Mouse (Mus musculus) heart, embryonic 15.5 days (tissue): ENCODE results near the gene Ehd4. TPM values are rescaled to one million over a fixed set of nuclear protein-coding genes. Genes with fewer than 3 reads are reported as not detected.

Source experiments
- ATAC-seq: fragments of 200-750 bp; cut with Nextera tagmentation; replicated peaks from 2 replicates; pipeline ENCODE4 v1.8.0; 2017; ENCODE audit warnings: low read depth, moderate TSS enrichment; ENCODE audit not compliant: insufficient number of reproducible peaks, insufficient read depth, low FRiP score
- H3K27ac ChIP-seq: fragments of 300-500 bp; sonication (generic); 2 replicates; pipeline ENCODE4 v1.5.1; 2015; ENCODE audit warnings: mild to moderate bottlenecking, inconsistent platforms
- H3K27me3 ChIP-seq: fragments of 300-500 bp; sonication (generic); 2 replicates; pipeline ENCODE4 v1.6.1; 2015; ENCODE audit warnings: inconsistent platforms
- H3K36me3 ChIP-seq: fragments of 300-500 bp; sonication (generic); 2 replicates; pipeline ENCODE4 v1.6.1; 2015; ENCODE audit warnings: mild to moderate bottlenecking, inconsistent platforms
- H3K4me1 ChIP-seq: fragments of 300-500 bp; sonication (generic); replicated peaks from 2 replicates; pipeline ENCODE4 v1.6.1; 2015; ENCODE audit warnings: inconsistent platforms
- H3K4me2 ChIP-seq: fragments of 300-500 bp; sonication (generic); 2 replicates; pipeline ENCODE4 v1.6.1; 2015; ENCODE audit warnings: inconsistent platforms, mild to moderate bottlenecking, moderate library complexity
- H3K4me3 ChIP-seq: fragments of 300-500 bp; sonication (generic); 2 replicates; pipeline ENCODE4 v1.5.1; 2015; ENCODE audit warnings: mild to moderate bottlenecking, inconsistent platforms
- H3K9ac ChIP-seq: fragments of 300-500 bp; sonication (generic); 2 replicates; pipeline ENCODE4 v1.6.1; 2015; ENCODE audit warnings: mild to moderate bottlenecking, inconsistent platforms
- H3K9me3 ChIP-seq: fragments of 300-500 bp; sonication (generic); replicated peaks from 2 replicates; pipeline ENCODE4 v1.6.1; 2016; ENCODE audit warnings: inconsistent platforms
- WGBS: fragments of 180-500 bp; shearing (Covaris S2); methylation state at CpG from one replicate; pipeline ENCODE4 v1.1.7; 2015; ENCODE audit warnings: mixed read lengths; 5-methylcytosine and 5-hydroxymethylcytosine counted together
- polyA plus RNA-seq: library from polyadenylated mRNA; unstranded; fragments of >200 nt; fragmentation: Nextera tagmentation; extraction: Ambion mirVana; gene quantifications from 2 replicates; pipeline ENCODE4 v1.2.1, GENCODE M21; 2015

Gene Ehd4
- polyA plus RNA-seq, 1 experiment from 2014 or later = 188 TPM

DNA sequence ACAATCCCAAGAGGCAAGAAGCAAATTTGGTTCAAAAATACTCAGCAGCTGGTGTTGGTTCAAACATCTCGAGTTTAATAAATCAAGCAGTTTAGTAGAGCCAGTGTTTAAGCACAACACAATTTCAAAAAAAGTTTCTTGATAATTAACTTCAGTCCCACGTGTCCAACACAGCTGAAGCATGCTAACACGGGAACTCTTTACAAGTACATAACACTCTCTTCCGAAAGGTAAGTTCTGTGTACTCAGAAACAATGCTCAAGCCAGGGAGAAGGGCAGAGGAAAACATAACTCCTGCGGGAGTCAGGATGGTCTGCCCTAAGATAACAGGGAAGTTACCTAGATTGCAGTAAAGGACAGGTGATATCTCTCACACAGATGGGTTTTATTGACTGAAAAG, 12.1 kb downstream of the Ehd4 start:
- H3K4me3 ChIP-seq = no peak overlapping the region
- 80% methylated on average over 5 of the region's 5 CpGs for WGBS
- H3K9me3 ChIP-seq = no peaks in the 10 kb centered on the region
- H3K27ac ChIP-seq = no peak overlapping the region
- H3K36me3 ChIP-seq = no peaks in the 10 kb centered on the region
- H3K4me1 ChIP-seq = peaks cover 34% of the 10 kb centered on the region
- no peak for ATAC-seq
- H3K9ac ChIP-seq = no peak overlapping the region
- no peak overlapping the region for H3K4me2 ChIP-seq
- H3K27me3 ChIP-seq = no peaks in the 10 kb centered on the region

DNA sequence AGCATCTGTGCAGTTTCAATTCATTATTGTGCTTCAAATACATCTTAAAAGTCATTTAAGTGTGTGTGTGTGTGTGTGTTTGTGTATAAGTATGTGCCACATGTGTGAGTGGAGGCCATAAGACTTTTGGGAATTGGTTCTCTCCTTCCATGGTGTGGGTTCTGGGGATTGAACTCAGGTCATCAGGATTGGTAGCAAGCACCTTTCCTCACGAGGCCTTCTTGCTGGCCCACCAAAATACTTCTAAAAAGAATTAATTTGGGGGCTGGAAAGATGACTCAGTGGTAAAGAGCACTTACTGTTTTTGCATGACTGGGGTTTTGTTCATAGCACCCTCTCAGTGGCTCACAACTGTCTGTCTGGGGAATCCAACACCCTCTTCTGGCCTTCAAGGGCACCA, 12.7 kb downstream of the Ehd4 start:
- 96% methylated on average over 1 of the region's 1 CpGs for whole genome bisulfite sequencing
- Histone ChIP-seq H3K9me3 (no peaks in the 10 kb centered on the region), H3K4me2 (no peak overlapping the region), H3K4me1 (peaks cover 39% of the 10 kb centered on the region), H3K9ac (no peak overlapping the region), H3K36me3 (0 out of 2 replicates have a peak, but pooled peaks cover 2% of the 10 kb centered on the region), H3K27ac (no peak overlapping the region), H3K4me3 (no peak overlapping the region), H3K27me3 (no peaks in the 10 kb centered on the region)
- no peak for ATAC-seq

DNA sequence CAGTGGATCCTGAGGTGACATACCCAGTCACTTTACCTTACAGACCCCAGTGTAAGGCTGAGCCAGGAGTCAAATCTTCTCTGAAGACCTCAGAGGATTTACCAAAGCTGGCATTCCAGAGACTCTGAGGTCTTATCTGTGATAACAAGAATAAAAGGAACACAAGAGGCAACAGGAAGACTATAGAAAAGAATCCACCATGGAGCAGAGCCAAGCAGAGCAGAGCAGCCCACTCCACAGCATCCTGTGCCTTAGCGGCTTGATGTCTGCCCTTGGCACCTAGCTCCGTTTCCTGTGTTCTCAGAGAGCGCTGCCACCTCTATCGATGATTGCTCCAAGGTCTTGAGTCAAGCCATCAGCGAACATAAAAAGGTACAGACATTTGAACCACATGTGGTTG, 14.1 kb downstream of the Ehd4 start:
- Histone ChIP-seq H3K4me3 (no peak overlapping the region), H3K27me3 (no peaks in the 10 kb centered on the region), H3K9me3 (no peaks in the 10 kb centered on the region), H3K36me3 (peaks cover 9% of the 10 kb centered on the region; the same call in 1 of the 2 replicates), H3K27ac (peak overlapping the region; percentile 78), H3K9ac (no peak overlapping the region; the same call in 1 of the 2 replicates), H3K4me2 (no peak overlapping the region), H3K4me1 (peaks cover 45% of the 10 kb centered on the region)
- WGBS = 32% methylated on average over 5 of the region's 5 CpGs
- peak; percentile 58; the same call in 1 of the 2 replicates for ATAC-seq

DNA sequence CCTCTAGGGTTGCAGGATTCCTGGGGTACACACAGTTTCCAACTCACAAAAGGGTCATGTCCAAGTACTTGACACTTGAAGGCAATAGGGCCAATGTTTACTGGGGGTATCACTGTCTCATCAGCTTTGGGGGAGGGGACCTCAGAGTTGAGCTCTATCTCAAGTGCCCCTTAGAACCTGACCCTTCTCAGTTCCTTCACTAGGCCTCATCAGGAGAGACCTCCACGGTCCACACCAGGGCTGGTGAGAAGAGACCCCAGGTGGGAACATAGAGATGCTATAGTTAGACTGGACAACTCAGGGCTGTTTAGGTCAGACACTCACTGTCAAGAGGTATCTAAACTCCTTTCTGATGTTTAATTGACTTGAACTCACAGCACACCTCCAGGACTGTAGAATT, 15.3 kb downstream of the Ehd4 start:
- 52% methylated on average over 1 of the region's 1 CpGs for WGBS
- Histone ChIP-seq H3K4me2 (no peak overlapping the region), H3K9ac (no peak overlapping the region), H3K4me1 (peaks cover 54% of the 10 kb centered on the region), H3K27ac (peak overlapping the region; percentile 2; the same call in 1 of the 2 replicates), H3K36me3 (peaks cover 9% of the 10 kb centered on the region; the same call in 1 of the 2 replicates), H3K9me3 (no peaks in the 10 kb centered on the region), H3K27me3 (no peaks in the 10 kb centered on the region), H3K4me3 (no peak overlapping the region)
- ATAC-seq = no peak

DNA sequence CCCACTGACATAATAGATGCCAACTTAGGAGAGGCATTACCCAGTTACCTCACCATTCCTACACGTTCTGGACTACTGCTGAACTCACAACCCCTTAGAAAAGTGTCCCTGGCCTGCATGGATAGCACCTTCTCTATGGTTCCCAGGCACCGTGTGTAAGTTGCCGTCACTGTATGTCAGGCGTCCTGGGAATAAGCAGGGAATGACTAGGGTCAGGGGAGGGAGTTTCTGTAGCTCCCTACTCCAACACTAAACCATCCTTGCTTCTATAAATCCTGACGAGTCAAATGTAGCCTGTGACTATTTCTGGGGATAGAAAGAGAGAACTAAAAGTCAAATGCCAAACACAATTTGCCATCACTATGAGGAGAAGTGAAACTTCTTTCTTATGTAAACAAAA, 17.1 kb downstream of the Ehd4 start:
- Histone ChIP-seq H3K4me3 (no peak overlapping the region), H3K27me3 (no peaks in the 10 kb centered on the region), H3K9me3 (no peaks in the 10 kb centered on the region), H3K9ac (no peak overlapping the region), H3K36me3 (peaks cover 9% of the 10 kb centered on the region; the same call in 1 of the 2 replicates), H3K4me2 (no peak overlapping the region), H3K27ac (no peak overlapping the region), H3K4me1 (peaks cover 70% of the 10 kb centered on the region)
- 55% methylated on average over 5 of the region's 5 CpGs for WGBS
- ATAC-seq = no peak

DNA sequence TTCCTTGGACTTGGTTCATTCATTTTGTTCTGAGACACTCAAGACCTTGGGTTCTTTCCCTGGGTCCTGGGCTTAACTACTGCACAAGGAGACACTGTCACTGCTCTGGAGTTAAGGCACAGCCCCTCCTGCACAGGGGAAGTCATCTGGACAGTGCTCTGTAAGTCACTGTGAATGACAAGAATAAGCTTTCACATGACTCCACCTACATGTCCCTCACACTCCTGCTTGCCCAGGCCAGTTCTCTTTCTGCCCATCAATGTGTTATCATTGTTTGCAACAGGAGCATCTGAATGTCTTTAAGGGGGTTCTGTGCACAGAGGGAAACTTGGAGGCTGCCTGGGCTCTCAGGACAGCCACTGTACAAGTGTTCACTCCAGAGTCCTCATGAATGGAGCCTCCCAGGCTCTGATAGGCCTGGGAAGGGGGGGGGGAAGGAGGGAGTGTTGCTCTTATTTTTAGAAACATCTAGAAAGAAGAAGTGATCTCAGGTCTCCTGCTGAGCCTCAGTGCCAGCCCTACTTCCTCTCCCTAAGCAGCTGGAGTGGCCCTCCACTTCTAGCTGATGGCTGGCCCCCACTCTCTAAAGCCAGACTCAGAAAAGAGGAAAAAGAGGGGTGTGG, 19.8 kb downstream of the Ehd4 start:
- Histone ChIP-seq H3K4me1 (peaks cover 73% of the 10 kb centered on the region), H3K9me3 (no peaks in the 10 kb centered on the region), H3K36me3 (peaks cover 9% of the 10 kb centered on the region; the same call in 1 of the 2 replicates), H3K4me3 (no peak overlapping the region), H3K27me3 (no peaks in the 10 kb centered on the region), H3K27ac (peak overlapping the region; percentile 82), H3K9ac (peak overlapping the region; percentile 11), H3K4me2 (no peak overlapping the region)
- ATAC-seq = peak; percentile 65

DNA sequence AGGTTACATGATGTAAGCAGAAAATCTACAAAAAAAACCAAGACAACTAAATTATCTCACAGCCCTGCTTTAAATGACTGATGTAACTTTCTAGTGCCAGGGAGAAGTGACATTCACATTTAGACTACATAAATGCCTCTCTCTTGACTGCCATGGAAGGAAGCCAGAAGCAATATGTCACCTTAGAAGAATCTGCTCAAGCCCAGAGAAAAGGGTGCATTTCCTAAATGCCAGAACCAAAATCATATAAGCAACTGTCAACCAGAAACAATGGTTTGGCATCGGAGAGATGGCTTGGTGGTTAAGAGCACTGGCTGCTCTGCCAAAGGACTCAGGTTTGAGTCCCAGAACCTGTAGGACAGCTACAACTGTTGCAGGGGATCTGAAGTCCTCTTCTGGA, 22.5 kb downstream of the Ehd4 start:
- Histone ChIP-seq H3K9ac (no peak overlapping the region), H3K27ac (peak overlapping the region; percentile 92), H3K9me3 (no peaks in the 10 kb centered on the region), H3K4me2 (no peak overlapping the region), H3K27me3 (no peaks in the 10 kb centered on the region), H3K36me3 (peaks cover 9% of the 10 kb centered on the region; the same call in 1 of the 2 replicates), H3K4me1 (peaks cover 86% of the 10 kb centered on the region), H3K4me3 (no peak overlapping the region)
- no peak for ATAC-seq
- WGBS = 42% methylated on average over 1 of the region's 1 CpGs

DNA sequence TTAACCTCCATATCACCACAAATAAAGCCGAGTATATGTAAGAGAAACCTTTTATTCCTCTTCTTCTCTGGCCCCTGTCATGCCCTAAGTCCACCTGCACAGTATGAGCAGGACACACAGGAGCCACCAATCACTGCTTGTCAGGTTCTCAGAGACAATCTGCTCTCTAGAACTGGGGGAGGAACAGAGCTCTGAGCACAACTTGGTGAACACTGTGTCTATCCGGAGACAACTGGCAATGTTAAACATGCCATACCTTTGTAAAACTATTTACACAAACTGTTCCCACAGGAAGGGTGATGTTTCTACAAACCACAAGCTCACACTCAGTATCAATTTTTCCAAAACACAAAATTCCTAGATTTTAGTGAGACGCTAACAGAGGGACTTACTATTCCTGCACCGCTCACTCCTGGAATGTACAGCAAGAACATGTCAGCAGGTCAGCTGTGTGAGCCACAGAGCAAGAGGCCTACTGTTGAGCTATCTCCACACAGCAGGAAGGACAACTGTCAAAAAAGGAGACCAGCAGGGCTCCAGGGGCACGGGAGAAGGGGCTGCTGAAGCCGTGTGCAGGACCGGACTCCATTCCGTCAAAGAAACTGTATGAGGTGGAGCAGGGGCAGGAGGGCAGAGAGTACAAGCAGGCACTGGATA, 25.0 kb downstream of the Ehd4 start:
- Histone ChIP-seq H3K9ac (0 out of 2 replicates have a peak overlapping the region, but pooled peaks have one; percentile 14), H3K27ac (peak overlapping the region; percentile 92), H3K36me3 (0 out of 2 replicates have a peak, but pooled peaks cover 6% of the 10 kb centered on the region), H3K27me3 (no peaks in the 10 kb centered on the region), H3K4me3 (no peak overlapping the region), H3K4me1 (peaks cover 80% of the 10 kb centered on the region), H3K9me3 (no peaks in the 10 kb centered on the region), H3K4me2 (peak overlapping the region; percentile 27; the same call in 1 of the 2 replicates)
- 0 out of 2 replicates have a peak, but pooled peaks have one; percentile 25 for ATAC-seq
- WGBS = 21% methylated on average over 8 of the region's 8 CpGs

DNA sequence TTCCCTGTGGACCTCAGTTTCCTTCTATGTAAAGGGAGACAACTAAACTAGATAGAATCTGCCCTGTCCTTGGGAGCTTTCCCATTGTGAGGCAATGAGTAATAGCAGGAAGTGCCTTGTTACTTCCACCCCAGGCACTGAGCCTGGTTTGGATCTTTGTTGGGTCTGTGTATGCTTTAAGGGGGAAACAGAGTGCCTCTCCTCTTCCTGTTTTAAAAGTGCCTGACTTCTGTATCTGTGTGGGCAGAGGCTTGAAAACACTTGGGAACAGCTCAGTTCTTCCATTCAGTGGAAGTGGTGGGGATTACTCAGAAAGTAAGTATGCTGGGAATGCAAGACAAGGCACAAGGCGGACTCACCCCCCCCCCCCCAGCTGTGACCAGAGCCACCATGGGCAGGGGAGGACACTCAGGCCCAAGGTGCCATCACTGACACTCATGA, 25.8 kb downstream of the Ehd4 start:
- WGBS = 17% methylated on average over 1 of the region's 1 CpGs
- peak; percentile 59 for ATAC-seq
- Histone ChIP-seq H3K27ac (peak overlapping the region; percentile 92), H3K9ac (0 out of 2 replicates have a peak overlapping the region, but pooled peaks have one; percentile 30), H3K36me3 (0 out of 2 replicates have a peak, but pooled peaks cover 6% of the 10 kb centered on the region), H3K4me3 (no peak overlapping the region), H3K9me3 (no peaks in the 10 kb centered on the region), H3K4me1 (peaks cover 74% of the 10 kb centered on the region), H3K4me2 (peak overlapping the region; percentile 16; the same call in 1 of the 2 replicates), H3K27me3 (no peaks in the 10 kb centered on the region)

DNA sequence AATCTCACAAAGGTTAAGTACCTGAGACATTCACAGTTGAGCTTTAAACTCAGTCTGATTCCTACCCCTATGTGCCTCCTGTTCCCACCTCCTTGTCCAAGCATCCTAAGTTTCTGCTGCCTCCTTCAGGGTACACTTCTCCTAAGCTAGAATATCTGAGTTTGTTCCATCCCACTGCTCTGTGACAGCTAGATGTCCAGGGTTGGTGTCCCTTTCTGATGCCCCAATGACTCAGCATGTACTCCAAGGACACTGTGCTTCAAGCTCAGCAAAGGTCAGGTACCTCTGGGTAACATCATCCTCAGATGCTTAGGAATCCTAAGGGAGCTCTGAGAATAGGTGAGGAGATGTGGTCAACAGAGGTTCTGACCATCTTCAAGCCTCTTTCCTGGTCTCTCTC, 26.4 kb downstream of the Ehd4 start:
- no peak overlapping the region for H3K4me3 ChIP-seq
- H3K4me1 ChIP-seq = peaks cover 70% of the 10 kb centered on the region
- no peaks in the 10 kb centered on the region for H3K9me3 ChIP-seq
- ATAC-seq = no peak
- no peak overlapping the region; the same call in 1 of the 2 replicates for H3K4me2 ChIP-seq
- H3K27ac ChIP-seq = peak overlapping the region; percentile 92
- no peak overlapping the region for H3K9ac ChIP-seq
- H3K27me3 ChIP-seq = no peaks in the 10 kb centered on the region
- H3K36me3 ChIP-seq = 0 out of 2 replicates have a peak, but pooled peaks cover 6% of the 10 kb centered on the region

DNA sequence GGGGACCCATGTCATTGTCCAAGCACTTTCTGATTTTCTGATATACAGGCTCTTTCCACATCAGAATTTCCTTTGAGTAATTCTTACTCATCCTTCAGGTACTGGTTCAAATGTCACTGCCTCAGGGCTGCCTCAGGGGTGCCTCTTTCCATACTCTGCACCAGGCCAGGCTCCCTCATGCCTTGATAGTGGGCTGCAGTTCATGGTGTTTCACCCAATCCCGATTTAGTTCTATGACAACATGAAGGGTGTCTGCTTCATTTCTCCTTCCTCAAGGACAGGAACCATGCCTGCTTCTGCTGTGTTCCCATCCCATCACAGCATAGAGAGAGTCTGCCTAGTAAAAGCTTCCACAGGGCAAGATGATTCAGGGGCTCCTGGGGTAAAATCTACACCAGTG, 27.5 kb downstream of the Ehd4 start:
- ATAC-seq = no peak
- no peak overlapping the region for H3K9ac ChIP-seq
- H3K27ac ChIP-seq = peak overlapping the region; percentile 92
- H3K4me2 ChIP-seq = no peak overlapping the region
- WGBS = 24% methylated on average over 1 of the region's 1 CpGs
- 0 out of 2 replicates have a peak, but pooled peaks cover 6% of the 10 kb centered on the region for H3K36me3 ChIP-seq
- no peaks in the 10 kb centered on the region for H3K9me3 ChIP-seq
- no peak overlapping the region for H3K4me3 ChIP-seq
- H3K27me3 ChIP-seq = no peaks in the 10 kb centered on the region
- H3K4me1 ChIP-seq = peaks cover 70% of the 10 kb centered on the region
